Mouse (Mus musculus) forebrain, embryonic 11.5 days (tissue): ENCODE measurements around the gene Slc3a1. TPM values are rescaled to one million over a fixed set of nuclear protein-coding genes. Genes with fewer than 3 reads are reported as not detected.
A peak's percentile ranks its signal among the peaks of the same experiment; 100 is the strongest.

Experiments
- ATAC-seq: fragments of 200-750 bp; cut with Nextera tagmentation; replicated peaks from 2 replicates; pipeline ENCODE4 v1.8.0; 2017; ENCODE audit warnings: moderate TSS enrichment; ENCODE audit not compliant: low FRiP score
- DNase-seq: peaks from one replicate; pipeline ENCODE4 v3.0.0-alpha.2; 2017; ENCODE audit warnings: low spot score
- H3K27ac ChIP-seq: fragments of 300-500 bp; sonication (generic); 2 replicates; pipeline ENCODE4 v1.5.1; 2014; ENCODE audit warnings: low read depth, low read length
- H3K27me3 ChIP-seq: fragments of 300-500 bp; sonication (generic); 2 replicates; pipeline ENCODE4 v1.6.1; 2014; ENCODE audit warnings: mild to moderate bottlenecking, low read length, mixed read lengths; ENCODE audit not compliant: control insufficient read depth, insufficient read depth
- H3K36me3 ChIP-seq: fragments of 300-500 bp; sonication (generic); 2 replicates; pipeline ENCODE4 v1.6.1; 2014; ENCODE audit warnings: mild to moderate bottlenecking, low read length, moderate library complexity, mixed read lengths; ENCODE audit not compliant: control insufficient read depth, insufficient read depth
- H3K4me1 ChIP-seq: fragments of 300-500 bp; sonication (generic); replicated peaks from 2 replicates; pipeline ENCODE4 v1.6.1; 2014; ENCODE audit warnings: low read length, mixed read lengths; ENCODE audit not compliant: control insufficient read depth, insufficient read depth
- H3K4me2 ChIP-seq: fragments of 300-500 bp; sonication (generic); 2 replicates; pipeline ENCODE4 v1.6.1; 2014; ENCODE audit warnings: low read depth, mild to moderate bottlenecking, low read length, moderate library complexity, mixed read lengths; ENCODE audit not compliant: severe bottlenecking
- H3K4me3 ChIP-seq: fragments of 300-500 bp; sonication (generic); 2 replicates; pipeline ENCODE4 v1.5.1; 2014; ENCODE audit warnings: low read depth, low read length
- H3K9ac ChIP-seq: fragments of 300-500 bp; sonication (generic); 2 replicates; pipeline ENCODE4 v1.6.1; 2014; ENCODE audit warnings: low read length
- H3K9me3 ChIP-seq: fragments of 300-500 bp; sonication (generic); 2 replicates; pipeline ENCODE4 v1.6.1; 2016; ENCODE audit warnings: low read length, mixed read lengths; ENCODE audit not compliant: control insufficient read depth
- WGBS: fragments of 180-500 bp; shearing (Covaris S2); extraction: QIAGEN DNeasy Blood & Tissue Kit; methylation state at CpG from one replicate; pipeline ENCODE4 v1.1.7; 2014; 5-methylcytosine and 5-hydroxymethylcytosine counted together
- polyA plus RNA-seq: library from polyadenylated mRNA; unstranded; fragments of >200 nt; fragmentation: Nextera tagmentation; extraction: Ambion mirVana; gene quantifications from 2 replicates; pipeline ENCODE4 v1.2.1, GENCODE M21; 2014

Gene Slc3a1
- polyA plus RNA-seq, 1 experiment from 2014 or later = 0.43 TPM

GRCm38 (mm10) chr17:85013485-85013884 is 14.7 kb upstream of the Slc3a1 start:
- no peak overlapping the region for H3K27ac ChIP-seq
- H3K27me3 ChIP-seq = no peaks in the 10 kb centered on the region
- no peak for DNase-seq
- H3K36me3 ChIP-seq = no peaks in the 10 kb centered on the region; the same call in 1 of the 2 replicates
- WGBS = 84% methylated on average over 6 of the region's 6 CpGs
- no peak overlapping the region for H3K4me3 ChIP-seq
- H3K9ac ChIP-seq = no peak overlapping the region
- no peaks in the 10 kb centered on the region for H3K9me3 ChIP-seq
- no peaks in the 10 kb centered on the region for H3K4me1 ChIP-seq
- H3K4me2 ChIP-seq = no peak overlapping the region
- ATAC-seq = no peak

DNA sequence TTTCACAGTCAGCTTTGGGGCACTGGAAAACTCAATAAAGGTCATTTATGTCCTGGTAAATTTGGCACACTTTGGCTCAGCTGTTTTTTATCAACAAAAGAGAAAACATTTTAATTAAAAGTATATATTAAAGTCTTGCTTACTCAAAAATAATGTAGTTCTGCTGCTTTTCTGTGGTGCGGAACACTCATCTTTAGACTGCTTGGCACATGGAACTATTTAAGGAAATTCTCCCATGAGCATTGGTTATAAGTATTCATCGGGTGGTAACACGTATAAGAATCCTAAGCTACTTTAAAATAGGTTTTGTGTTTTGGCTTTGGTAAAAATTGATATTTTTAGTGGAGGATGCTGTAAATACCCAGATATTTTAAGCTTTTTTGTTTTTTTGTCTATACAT is 13.5 kb upstream of the Slc3a1 start:
- Histone ChIP-seq H3K9ac (no peak overlapping the region), H3K4me2 (no peak overlapping the region), H3K27ac (no peak overlapping the region), H3K4me1 (no peaks in the 10 kb centered on the region), H3K27me3 (no peaks in the 10 kb centered on the region), H3K36me3 (no peaks in the 10 kb centered on the region; the same call in 1 of the 2 replicates), H3K4me3 (no peak overlapping the region), H3K9me3 (no peaks in the 10 kb centered on the region)
- ATAC-seq = no peak
- no peak for DNase-seq
- 93% methylated on average over 3 of the region's 3 CpGs for WGBS

DNA sequence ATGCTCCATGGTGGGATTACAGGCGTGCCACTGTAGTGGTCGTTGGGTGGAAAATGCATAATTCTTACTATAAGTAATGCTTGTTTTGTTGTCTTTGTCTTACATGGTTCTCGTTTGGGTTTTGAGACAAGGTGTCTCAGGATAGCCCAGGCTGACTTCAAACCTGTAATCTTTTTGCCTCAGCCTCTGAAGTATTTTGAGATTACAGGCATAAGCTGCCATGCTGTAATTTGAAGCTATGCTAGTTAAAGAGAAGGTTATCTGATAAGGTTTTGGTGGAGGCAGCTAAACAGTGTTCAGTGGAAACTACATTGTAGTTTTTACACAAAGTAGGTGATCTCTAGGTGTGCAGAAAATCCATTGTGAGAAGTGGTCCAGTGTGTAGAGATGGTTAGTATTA is 9.8 kb upstream of the Slc3a1 start:
- Histone ChIP-seq H3K4me2 (no peak overlapping the region), H3K9me3 (no peaks in the 10 kb centered on the region), H3K36me3 (no peaks in the 10 kb centered on the region), H3K27ac (no peak overlapping the region), H3K4me3 (no peak overlapping the region), H3K27me3 (no peaks in the 10 kb centered on the region), H3K9ac (no peak overlapping the region), H3K4me1 (no peaks in the 10 kb centered on the region)
- WGBS = 87% methylated on average over 3 of the region's 3 CpGs
- DNase-seq (no peak), ATAC-seq (no peak)

- no peak overlapping the region for H3K9ac ChIP-seq
- no peak overlapping the region for H3K4me2 ChIP-seq
- H3K9me3 ChIP-seq = no peaks in the 10 kb centered on the region
- H3K27ac ChIP-seq = no peak overlapping the region
- H3K4me1 ChIP-seq = no peaks in the 10 kb centered on the region
- H3K27me3 ChIP-seq = no peaks in the 10 kb centered on the region
- DNase-seq (no peak), ATAC-seq (no peak)
- no peaks in the 10 kb centered on the region for H3K36me3 ChIP-seq
- no peak overlapping the region for H3K4me3 ChIP-seq
- 84% methylated on average over 5 of the region's 5 CpGs for whole genome bisulfite sequencing
Measured at GRCm38 (mm10) chr17:85018794-85019193, 9.4 kb upstream of the Slc3a1 start.

DNA sequence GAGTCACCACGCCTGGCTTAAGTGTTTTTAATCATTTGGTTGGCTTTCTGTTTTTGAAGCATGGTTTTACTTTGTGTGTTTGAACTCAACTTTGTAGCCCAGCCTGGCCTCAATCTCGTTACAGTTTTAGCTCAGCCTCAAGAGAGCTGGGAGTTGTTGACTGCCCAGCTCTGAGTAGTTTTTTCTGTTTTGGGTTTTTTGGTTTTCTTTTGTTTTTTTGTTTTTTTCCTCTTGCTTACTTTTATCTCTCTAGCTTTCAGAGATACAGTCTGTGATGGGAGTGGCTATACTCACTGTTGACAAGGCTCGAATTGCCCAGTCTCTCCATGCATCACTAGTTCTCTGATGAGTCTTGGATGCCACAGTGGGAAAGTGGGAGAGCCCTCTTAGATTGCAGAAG is 7.8 kb upstream of the Slc3a1 start:
- ATAC-seq = no peak
- DNase-seq = no peak
- Histone ChIP-seq H3K4me3 (no peak overlapping the region), H3K9me3 (no peaks in the 10 kb centered on the region), H3K27ac (no peak overlapping the region), H3K4me1 (no peaks in the 10 kb centered on the region), H3K36me3 (no peaks in the 10 kb centered on the region), H3K27me3 (no peaks in the 10 kb centered on the region), H3K9ac (no peak overlapping the region), H3K4me2 (no peak overlapping the region)
- 88% methylated on average over 3 of the region's 3 CpGs for WGBS

GRCm38 (mm10) chr17:85023247-85024167 is 4.7 kb upstream of the Slc3a1 start:
- no peak overlapping the region for H3K27ac ChIP-seq
- no peaks in the 10 kb centered on the region for H3K36me3 ChIP-seq
- H3K9me3 ChIP-seq = no peaks in the 10 kb centered on the region
- DNase-seq (peak; percentile 69), ATAC-seq (peak; percentile 74)
- WGBS = 63% methylated on average over 22 of the region's 22 CpGs
- H3K27me3 ChIP-seq = no peaks in the 10 kb centered on the region
- no peaks in the 10 kb centered on the region for H3K4me1 ChIP-seq
- no peak overlapping the region for H3K4me2 ChIP-seq
- H3K4me3 ChIP-seq = no peak overlapping the region
- no peak overlapping the region for H3K9ac ChIP-seq

DNA sequence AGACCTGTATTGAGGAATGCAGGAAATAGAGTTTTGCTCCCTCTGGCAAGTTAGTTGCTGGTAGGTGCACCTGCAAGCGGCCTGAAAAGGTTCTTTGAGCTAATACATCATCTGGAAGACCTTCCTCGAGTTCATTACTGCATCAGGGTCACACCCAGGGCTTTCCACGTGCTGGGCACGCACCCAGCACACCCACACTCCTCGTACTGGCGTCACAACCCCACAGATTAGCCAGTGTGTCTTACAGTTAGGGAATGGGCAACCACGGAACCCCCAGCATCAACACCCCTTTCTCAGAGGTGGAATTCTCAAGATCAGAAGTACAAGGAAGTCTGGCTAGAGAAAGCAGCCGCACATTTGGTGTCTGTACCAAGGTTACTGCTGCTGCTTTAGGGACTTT is 3.9 kb upstream of the Slc3a1 start:
- Histone ChIP-seq H3K36me3 (no peaks in the 10 kb centered on the region), H3K4me1 (no peaks in the 10 kb centered on the region), H3K4me3 (no peak overlapping the region), H3K27ac (no peak overlapping the region), H3K4me2 (no peak overlapping the region), H3K9ac (no peak overlapping the region), H3K9me3 (no peaks in the 10 kb centered on the region), H3K27me3 (no peaks in the 10 kb centered on the region)
- ATAC-seq (no peak), DNase-seq (no peak)
- 92% methylated on average over 8 of the region's 8 CpGs for WGBS

DNA sequence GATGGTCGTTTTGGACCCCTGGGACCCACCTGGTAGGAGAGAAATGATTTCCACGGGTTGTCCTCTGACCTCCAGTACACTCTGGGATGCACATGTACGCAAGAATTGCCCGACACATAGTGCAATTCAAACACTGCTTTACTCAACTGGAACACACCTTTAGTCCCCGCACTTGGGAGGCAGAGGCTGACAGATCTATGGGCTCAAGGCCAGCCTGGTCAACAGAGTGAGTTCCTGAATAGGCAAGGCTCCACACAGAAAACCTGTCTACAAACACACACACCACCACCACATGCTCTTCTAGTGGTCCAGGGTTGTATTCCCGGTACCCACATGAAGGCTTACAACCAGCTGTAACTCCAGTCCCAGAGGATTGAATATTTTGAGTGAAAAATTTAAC is 3.0 kb upstream of the Slc3a1 start:
- Histone ChIP-seq H3K27ac (no peak overlapping the region), H3K36me3 (no peaks in the 10 kb centered on the region), H3K4me3 (no peak overlapping the region), H3K9ac (no peak overlapping the region), H3K4me1 (no peaks in the 10 kb centered on the region), H3K4me2 (no peak overlapping the region), H3K9me3 (no peaks in the 10 kb centered on the region), H3K27me3 (no peaks in the 10 kb centered on the region)
- no peak for ATAC-seq
- WGBS = 96% methylated on average over 6 of the region's 6 CpGs
- DNase-seq = no peak

DNA sequence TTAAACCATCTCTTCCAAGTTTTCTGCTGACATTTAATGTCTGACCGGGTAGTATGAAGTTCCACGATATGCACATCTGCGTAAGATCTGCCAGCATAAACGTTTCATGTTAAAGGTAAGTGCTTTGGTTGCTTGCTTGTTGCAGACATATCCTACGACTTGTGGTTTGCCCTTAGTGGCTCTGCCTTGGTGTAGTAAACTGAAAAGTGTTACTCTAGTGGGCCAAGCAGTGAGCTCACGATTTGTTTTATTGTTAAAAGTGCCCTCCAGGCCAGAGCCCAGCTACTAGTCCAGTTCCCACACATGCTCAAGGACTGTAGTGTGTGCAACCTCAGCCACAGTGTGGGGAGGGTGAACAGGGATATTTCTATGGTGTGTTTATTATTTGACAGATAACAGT is 1.7 kb upstream of the Slc3a1 start:
- no peaks in the 10 kb centered on the region for H3K27me3 ChIP-seq
- H3K4me2 ChIP-seq = no peak overlapping the region
- H3K9ac ChIP-seq = no peak overlapping the region
- no peak for ATAC-seq
- no peaks in the 10 kb centered on the region for H3K36me3 ChIP-seq
- no peaks in the 10 kb centered on the region for H3K4me1 ChIP-seq
- H3K27ac ChIP-seq = no peak overlapping the region
- WGBS = 92% methylated on average over 6 of the region's 6 CpGs
- no peaks in the 10 kb centered on the region for H3K9me3 ChIP-seq
- no peak overlapping the region for H3K4me3 ChIP-seq
- no peak for DNase-seq
